Mouse (Mus musculus): ENCODE results near the gene Gm10553.
"Not testable (repeated sequence)": the region's sequence is repeated elsewhere in the genome, so short reads cannot be mapped to it uniquely, and the experiment has no call there.

Gene Gm10553

GRCm38 (mm10) chr1:85099864-85100263 lies at the start of gene Gm10553:
Gene Gm10553, plus strand, starts transcription at chr1:85100164.
- not testable (repeated sequence) for DNase-seq (ENCODE audit: low spot score)

GRCm38 (mm10) chr1:85071690-85072089 lies 28.3 kb upstream of the Gm10553 start:
- DNase-seq (ENCODE audit: low spot score), result not testable (repeated sequence)

- DNase-seq (ENCODE audit: low spot score), result not testable (repeated sequence)
These were observed 26.9 kb upstream of the Gm10553 start for GRCm38 (mm10) chr1:85073099-85073498.

- not testable (repeated sequence) for DNase-seq (ENCODE audit: low spot score)
These were observed 15.2 kb upstream of the Gm10553 start for GRCm38 (mm10) chr1:85084803-85085202.

GRCm38 (mm10) chr1:85086211-85086610 lies 13.8 kb upstream of the Gm10553 start:
- DNase-seq (ENCODE audit: low spot score), result not testable (repeated sequence)

DNA sequence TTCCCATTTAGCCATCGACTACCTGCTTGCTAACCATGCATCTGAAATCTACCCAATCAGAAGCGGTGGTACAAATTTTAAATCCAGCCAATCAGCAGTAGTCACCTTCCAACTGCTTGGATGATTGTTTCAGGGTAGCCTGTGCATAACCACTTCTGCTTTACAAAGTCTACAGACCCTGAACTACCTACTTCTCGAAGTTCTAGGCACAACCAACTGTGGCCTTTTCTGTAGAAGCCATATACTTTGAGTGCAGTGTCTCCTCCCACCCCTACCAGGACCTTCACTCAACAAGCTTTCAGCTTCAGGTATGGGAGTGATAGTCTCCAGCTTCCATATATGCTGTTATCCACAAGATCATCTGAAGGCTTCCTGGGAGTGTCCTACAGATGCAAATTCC lies 7.8 kb upstream of the Gm10553 start:
- DNase-seq (ENCODE audit: low spot score), result not testable (repeated sequence)

GRCm38 (mm10) chr1:85093011-85093572 lies 6.9 kb upstream of the Gm10553 start:
- DNase-seq (ENCODE audit: low spot score), result not testable (repeated sequence)

- not testable (repeated sequence) for DNase-seq (ENCODE audit: low spot score)
These were observed 883 bp upstream of the Gm10553 start for GRCm38 (mm10) chr1:85099081-85099480.

- not testable (repeated sequence) for DNase-seq (ENCODE audit: low spot score)
These were observed 1.8 kb downstream of the Gm10553 start for GRCm38 (mm10) chr1:85101754-85102153.

DNA sequence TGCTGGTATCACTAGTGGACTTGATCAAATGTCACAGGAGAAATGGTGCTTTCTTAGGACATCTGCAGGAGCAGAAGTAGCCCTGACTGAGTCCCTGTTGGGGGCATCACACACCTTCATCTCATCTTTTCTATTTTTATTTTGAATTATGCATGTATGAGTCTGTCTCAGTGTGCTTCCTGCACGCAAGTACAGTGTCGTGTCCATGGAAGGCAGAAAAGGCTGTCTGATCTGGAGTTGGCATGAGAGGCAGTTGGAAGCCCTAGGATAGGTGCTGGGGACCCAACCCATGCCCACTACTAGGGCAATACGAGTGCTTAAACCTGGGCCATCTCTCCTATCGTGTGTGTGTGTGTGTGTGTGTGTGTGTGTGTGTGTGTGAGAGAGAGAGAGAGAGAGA lies 5.4 kb downstream of the Gm10553 start:
- not testable (repeated sequence) for DNase-seq (ENCODE audit: low spot score)

GRCm38 (mm10) chr1:85106013-85106412 lies 6.0 kb downstream of the Gm10553 start:
- not testable (repeated sequence) for DNase-seq (ENCODE audit: low spot score)

DNA sequence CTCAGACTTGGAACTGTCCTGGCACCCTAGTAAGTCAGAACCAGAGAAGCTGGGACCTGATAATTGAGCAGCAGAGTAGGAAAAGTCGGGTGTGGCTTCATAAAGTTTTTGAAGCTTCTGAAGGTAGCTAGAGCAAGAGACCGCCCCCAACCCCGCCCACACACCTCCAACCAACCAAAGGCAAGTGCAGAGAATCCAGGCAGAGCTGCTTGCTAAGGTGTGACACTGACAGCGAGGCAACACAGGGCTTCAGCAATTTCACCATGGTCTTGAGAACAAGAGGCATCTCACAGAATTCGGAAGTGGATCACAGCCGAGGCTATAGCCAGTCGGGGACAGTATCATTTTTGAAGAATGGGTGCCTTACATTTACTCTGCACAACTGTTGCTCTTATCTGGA lies 9.8 kb downstream of the Gm10553 start, which contains the start of gene A530032D15Rik:
A530032D15Rik (minus strand) TSS at position 101 of the 400 bp plus-strand sequence.
- DNase-seq (ENCODE audit: low spot score), result not testable (repeated sequence)

GRCm38 (mm10) chr1:85110876-85111275 lies 10.9 kb downstream of the Gm10553 start:
- not testable (repeated sequence) for DNase-seq (ENCODE audit: low spot score)

DNA sequence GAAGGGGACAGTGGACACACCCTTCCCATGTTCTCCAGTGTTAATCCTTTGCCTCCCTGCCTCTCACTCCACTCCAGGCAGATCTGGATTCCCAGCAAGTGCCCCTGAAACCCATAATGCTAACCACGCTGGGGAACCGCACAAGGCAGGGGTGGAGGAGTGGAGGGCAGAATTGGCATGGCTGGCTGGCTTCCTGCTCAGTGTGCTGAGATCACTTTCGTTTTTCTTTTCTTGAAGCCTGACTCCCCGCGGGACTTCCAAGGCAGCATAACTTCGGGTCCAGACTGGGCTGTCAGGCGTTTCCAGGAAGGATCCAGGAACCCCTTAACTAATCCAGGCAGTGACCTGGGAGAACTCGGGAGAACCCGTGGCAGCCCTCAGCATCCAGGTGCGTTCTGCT lies 11.6 kb downstream of the Gm10553 start:
- DNase-seq (ENCODE audit: low spot score), result not testable (repeated sequence)

DNA sequence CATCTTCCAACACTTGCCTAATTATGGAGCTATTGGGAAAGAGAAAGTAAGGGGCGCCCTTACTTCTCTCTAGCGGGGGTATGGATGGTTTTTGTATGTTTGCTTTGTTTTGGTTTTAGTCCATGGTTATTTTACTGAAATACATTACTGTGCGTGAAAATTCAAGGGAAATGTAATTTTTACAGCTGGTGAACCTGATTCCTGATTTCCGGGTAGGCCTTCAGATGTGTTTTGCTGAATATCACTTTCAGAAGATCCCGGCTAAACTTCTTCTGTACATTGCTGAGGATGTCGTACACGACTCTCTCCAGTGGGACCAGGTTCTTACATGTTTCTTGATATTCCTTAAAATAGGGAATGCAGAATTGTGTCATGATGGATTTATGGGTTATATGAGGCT lies 12.3 kb downstream of the Gm10553 start:
- DNase-seq (ENCODE audit: low spot score), result not testable (repeated sequence)

- not testable (repeated sequence) for DNase-seq (ENCODE audit: low spot score)
These were observed 12.9 kb downstream of the Gm10553 start for GRCm38 (mm10) chr1:85112889-85113288.

- DNase-seq (ENCODE audit: low spot score), result peak; percentile 0
These were observed 14.1 kb downstream of the Gm10553 start for GRCm38 (mm10) chr1:85114078-85114477.

DNA sequence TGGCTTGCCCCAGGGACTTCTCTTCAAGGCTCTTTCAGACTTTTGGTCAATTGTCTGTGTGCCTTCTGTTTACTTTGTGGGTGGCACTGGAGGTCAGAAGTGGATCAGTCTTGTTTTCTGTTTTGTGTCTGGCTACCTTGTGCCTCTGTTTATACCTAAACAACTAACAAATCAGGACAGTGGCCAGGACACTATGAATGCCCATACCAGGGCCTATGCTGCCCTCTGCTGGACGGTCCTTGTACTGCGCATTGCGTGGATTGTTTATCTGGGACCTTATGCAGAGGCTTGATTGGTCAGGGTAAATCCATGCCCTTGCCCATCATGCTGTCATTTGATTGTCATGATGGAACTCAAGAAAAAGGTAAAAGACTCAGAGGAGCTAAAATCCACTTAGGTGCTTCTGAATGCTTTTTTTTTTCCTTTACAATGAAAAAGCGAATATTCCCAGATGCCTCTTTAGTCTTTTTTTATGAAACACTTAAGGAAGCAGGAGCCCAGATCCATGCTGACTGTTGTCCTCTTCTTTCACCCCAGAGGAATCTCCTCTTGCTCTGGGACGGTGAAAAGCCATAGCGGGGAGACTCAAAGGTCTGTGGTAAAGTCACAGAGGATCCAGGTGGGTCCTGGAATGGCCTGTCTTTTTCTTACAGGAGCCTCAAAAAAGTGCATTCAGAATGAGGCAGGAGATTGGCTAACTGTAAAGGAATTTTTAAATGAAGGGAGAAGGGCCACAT lies 14.9 kb downstream of the Gm10553 start:
- DNase-seq (ENCODE audit: low spot score), result not testable (repeated sequence)

- DNase-seq (ENCODE audit: low spot score), result not testable (repeated sequence)
These were observed 17.6 kb downstream of the Gm10553 start for GRCm38 (mm10) chr1:85117537-85117936.

DNA sequence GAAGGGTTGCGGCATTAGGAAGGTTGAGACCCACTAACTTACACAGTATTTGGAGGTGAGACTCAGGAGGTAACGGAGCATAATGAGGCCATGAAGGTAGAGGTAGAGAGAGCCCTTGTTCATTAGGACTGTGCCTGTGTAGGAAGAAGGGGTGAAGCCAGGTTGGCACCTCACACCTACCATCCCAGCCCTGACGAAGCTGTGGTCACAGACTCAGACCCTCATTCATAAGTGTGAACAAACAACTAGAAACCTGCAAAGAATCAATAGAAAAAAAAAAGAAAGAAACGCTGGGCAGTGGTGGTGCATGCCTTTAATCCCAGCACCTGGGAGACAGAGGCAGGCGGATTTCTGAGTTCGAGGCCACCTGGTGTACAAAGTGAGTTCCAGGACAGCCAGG lies 18.4 kb downstream of the Gm10553 start:
- DNase-seq (ENCODE audit: low spot score), result not testable (repeated sequence)

- not testable (repeated sequence) for DNase-seq (ENCODE audit: low spot score)
These were observed 21.9 kb downstream of the Gm10553 start for GRCm38 (mm10) chr1:85121841-85122240.

- DNase-seq (ENCODE audit: low spot score), result not testable (repeated sequence)
These were observed 33.7 kb downstream of the Gm10553 start for GRCm38 (mm10) chr1:85133671-85134070.
